Mouse (Mus musculus) stomach, embryonic 15.5 days (tissue): ENCODE measurements at regions not wholly inside any gene's neighbourhood (a gene's known extent, or its start where the extent isn't known, plus 50 kb on each side); places are given as distances from the start of the nearest gene placed in this dataset.

Source experiments
- ATAC-seq: fragments of 200-750 bp; cut with Nextera tagmentation; 2 replicates; pipeline ENCODE4 v1.8.0; 2017; ENCODE audit warnings: low read depth, moderate number of reproducible peaks, moderate TSS enrichment; ENCODE audit not compliant: insufficient read depth, low FRiP score
- H3K27ac ChIP-seq: fragments of 300-500 bp; sonication (generic); 2 replicates; pipeline ENCODE4 v1.5.1; 2015; ENCODE audit warnings: mild to moderate bottlenecking, inconsistent platforms
- H3K27me3 ChIP-seq: fragments of 300-500 bp; sonication (generic); replicated peaks from 2 replicates; pipeline ENCODE4 v1.6.1; 2015; ENCODE audit warnings: inconsistent platforms
- H3K36me3 ChIP-seq: fragments of 300-500 bp; sonication (generic); 2 replicates; pipeline ENCODE4 v1.6.1; 2015; ENCODE audit warnings: inconsistent platforms
- H3K4me1 ChIP-seq: fragments of 300-500 bp; sonication (generic); 2 replicates; pipeline ENCODE4 v1.6.1; 2015; ENCODE audit warnings: inconsistent platforms
- H3K4me2 ChIP-seq: fragments of 300-500 bp; sonication (generic); 2 replicates; pipeline ENCODE4 v1.6.1; 2015; ENCODE audit warnings: mild to moderate bottlenecking, inconsistent platforms
- H3K4me3 ChIP-seq: fragments of 300-500 bp; sonication (generic); replicated peaks from 2 replicates; pipeline ENCODE4 v1.5.1; 2015; ENCODE audit warnings: inconsistent platforms
- H3K9ac ChIP-seq: fragments of 300-500 bp; sonication (generic); 2 replicates; pipeline ENCODE4 v1.6.1; 2015; ENCODE audit warnings: inconsistent platforms
- H3K9me3 ChIP-seq: fragments of 300-500 bp; sonication (generic); 2 replicates; pipeline ENCODE4 v1.6.1; 2016; ENCODE audit warnings: inconsistent platforms
- WGBS: fragments of 180-500 bp; shearing (Covaris S2); methylation state at CpG from one replicate; pipeline ENCODE4 v1.1.7; 2015; 5-methylcytosine and 5-hydroxymethylcytosine counted together

DNA sequence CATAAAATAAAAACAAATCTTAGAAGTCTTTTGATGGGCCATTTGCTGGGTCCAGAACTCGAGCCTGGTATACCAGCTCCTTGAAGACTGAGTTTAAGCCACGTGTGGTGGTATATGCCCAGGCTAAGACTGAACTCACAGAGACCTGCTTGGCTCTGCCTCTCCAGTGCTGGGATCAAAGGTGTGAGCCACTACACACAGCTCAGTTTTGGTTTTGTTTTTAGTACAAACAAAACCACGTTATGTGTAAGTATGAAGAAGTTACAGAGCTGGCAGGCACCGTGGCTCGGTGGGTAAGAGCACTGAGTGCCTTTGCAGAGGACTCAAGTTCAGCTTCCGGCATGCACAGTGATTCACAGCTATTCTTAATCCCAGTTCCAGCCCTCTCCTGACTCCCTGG lies 75.6 kb downstream of the Wdr5 start:
- Histone ChIP-seq H3K27ac (no peak overlapping the region), H3K9me3 (no peaks in the 10 kb centered on the region), H3K4me2 (no peak overlapping the region), H3K9ac (no peak overlapping the region), H3K4me3 (no peak overlapping the region), H3K36me3 (no peaks in the 10 kb centered on the region), H3K27me3 (no peaks in the 10 kb centered on the region), H3K4me1 (peaks cover 5% of the 10 kb centered on the region; the same call in 1 of the 2 replicates)
- no peak for ATAC-seq
- WGBS = 76% methylated on average over 6 of the region's 6 CpGs

DNA sequence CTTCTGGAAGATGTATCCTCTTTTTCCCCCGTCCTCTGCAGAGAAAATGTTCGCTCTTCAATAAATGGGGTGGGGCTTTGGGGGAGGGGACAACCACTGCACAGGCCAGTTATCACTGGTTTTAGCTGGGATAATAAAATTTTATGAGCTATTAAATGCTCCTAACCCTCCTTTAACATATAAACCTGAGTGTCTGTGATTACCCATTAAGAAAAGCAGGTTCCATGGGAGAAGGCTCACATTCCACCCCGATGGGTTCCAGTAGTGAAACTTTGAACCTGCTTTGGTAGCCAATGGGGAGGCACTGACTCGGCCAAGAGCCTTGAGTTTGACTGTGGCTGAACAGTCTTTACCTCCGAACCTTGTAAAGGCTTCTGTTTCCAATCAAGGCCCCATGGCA lies 76.7 kb downstream of the Wdr5 start:
- peaks cover 9% of the 10 kb centered on the region; the same call in 1 of the 2 replicates for H3K4me1 ChIP-seq
- 78% methylated on average over 5 of the region's 5 CpGs for WGBS
- H3K9me3 ChIP-seq = no peaks in the 10 kb centered on the region
- H3K4me3 ChIP-seq = no peak overlapping the region
- H3K27me3 ChIP-seq = no peaks in the 10 kb centered on the region
- no peak overlapping the region for H3K27ac ChIP-seq
- no peaks in the 10 kb centered on the region for H3K36me3 ChIP-seq
- no peak for ATAC-seq
- no peak overlapping the region for H3K9ac ChIP-seq
- no peak overlapping the region for H3K4me2 ChIP-seq

- Histone ChIP-seq H3K4me1 (peaks cover 9% of the 10 kb centered on the region; the same call in 1 of the 2 replicates), H3K27me3 (no peaks in the 10 kb centered on the region), H3K4me3 (no peak overlapping the region), H3K9me3 (no peaks in the 10 kb centered on the region), H3K9ac (no peak overlapping the region), H3K27ac (peak overlapping the region; percentile 70), H3K36me3 (no peaks in the 10 kb centered on the region), H3K4me2 (no peak overlapping the region)
- no peak for ATAC-seq
- WGBS = 38% methylated on average over 10 of the region's 10 CpGs
Measured at GRCm38 (mm10) chr2:27593338-27593737, 78.4 kb downstream of the Wdr5 start.

DNA sequence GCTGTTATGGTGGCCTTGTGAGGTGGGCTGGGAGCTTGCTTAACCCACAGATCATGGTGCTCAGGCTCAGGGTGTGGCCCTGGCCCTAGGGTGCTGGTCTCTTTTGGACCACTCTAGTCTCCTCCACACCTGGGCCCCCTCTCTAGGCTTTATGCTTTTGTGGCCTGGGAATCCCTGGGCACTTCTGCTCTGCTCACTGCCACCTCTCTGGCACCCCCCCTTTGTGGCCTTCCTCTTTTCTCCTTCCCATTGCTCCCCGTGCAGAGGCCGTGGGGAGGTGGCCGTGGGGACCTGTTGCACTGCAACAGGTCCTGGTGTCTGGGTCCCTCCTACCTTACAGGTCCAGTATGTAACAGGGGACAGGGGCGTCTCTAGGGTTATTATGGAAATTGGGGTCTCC lies 80.3 kb downstream of the Wdr5 start:
- Histone ChIP-seq H3K4me3 (no peak overlapping the region), H3K27me3 (no peaks in the 10 kb centered on the region), H3K36me3 (no peaks in the 10 kb centered on the region), H3K4me1 (peaks cover 9% of the 10 kb centered on the region; the same call in 1 of the 2 replicates), H3K9me3 (no peaks in the 10 kb centered on the region), H3K9ac (no peak overlapping the region), H3K27ac (no peak overlapping the region), H3K4me2 (no peak overlapping the region)
- no peak for ATAC-seq
- WGBS = 89% methylated on average over 4 of the region's 4 CpGs

DNA sequence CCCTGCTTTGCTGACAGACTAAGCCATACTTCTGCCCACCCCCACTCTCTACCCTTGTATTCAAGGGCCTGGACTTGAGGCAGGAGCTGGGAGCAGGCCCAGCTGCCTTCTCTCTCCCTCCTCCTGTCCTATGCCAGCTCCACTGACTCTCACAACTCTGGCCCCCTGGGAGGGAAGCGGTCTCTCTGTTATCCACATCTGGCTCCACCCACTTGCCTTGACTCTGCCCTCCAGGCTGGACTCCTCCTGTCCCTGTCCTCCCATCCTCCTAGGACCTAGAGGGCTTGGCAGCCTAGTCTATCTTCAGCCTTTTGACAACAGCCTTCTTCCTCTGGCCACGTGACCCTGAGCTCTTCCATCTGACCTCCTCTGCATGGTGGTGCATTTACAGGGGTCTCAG lies 80.0 kb upstream of the Rxra start:
- no peak for ATAC-seq
- no peaks in the 10 kb centered on the region for H3K36me3 ChIP-seq
- H3K4me3 ChIP-seq = no peak overlapping the region
- H3K27ac ChIP-seq = no peak overlapping the region
- H3K9ac ChIP-seq = no peak overlapping the region
- peaks cover 9% of the 10 kb centered on the region; the same call in 1 of the 2 replicates for H3K4me1 ChIP-seq
- H3K9me3 ChIP-seq = no peaks in the 10 kb centered on the region
- no peaks in the 10 kb centered on the region for H3K27me3 ChIP-seq
- WGBS = 42% methylated on average over 2 of the region's 2 CpGs
- H3K4me2 ChIP-seq = no peak overlapping the region

DNA sequence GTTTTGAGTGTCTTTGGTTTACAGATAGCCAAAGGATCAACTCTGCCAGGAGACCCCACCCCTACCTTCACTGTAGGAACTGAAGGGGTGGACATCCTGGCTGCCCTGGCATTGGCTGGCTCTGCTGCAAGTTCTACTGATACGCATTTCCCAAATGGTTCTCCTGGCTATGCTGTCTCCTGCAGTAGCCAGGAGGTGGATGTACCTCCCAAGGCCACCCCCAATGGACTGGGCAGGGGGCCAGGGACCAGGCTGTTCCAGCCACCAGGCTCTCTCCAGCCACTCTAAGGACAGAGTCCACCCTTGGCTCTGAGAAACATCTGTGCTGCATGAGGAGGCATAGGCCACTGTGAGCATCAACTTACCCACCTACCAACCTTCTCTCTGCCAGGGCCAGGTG lies 79.3 kb upstream of the Rxra start:
- Histone ChIP-seq H3K9me3 (no peaks in the 10 kb centered on the region), H3K36me3 (no peaks in the 10 kb centered on the region), H3K9ac (no peak overlapping the region), H3K4me1 (peaks cover 9% of the 10 kb centered on the region; the same call in 1 of the 2 replicates), H3K27me3 (no peaks in the 10 kb centered on the region), H3K27ac (no peak overlapping the region), H3K4me2 (no peak overlapping the region), H3K4me3 (no peak overlapping the region)
- WGBS = 100% methylated on average over 1 of the region's 1 CpGs
- no peak for ATAC-seq

DNA sequence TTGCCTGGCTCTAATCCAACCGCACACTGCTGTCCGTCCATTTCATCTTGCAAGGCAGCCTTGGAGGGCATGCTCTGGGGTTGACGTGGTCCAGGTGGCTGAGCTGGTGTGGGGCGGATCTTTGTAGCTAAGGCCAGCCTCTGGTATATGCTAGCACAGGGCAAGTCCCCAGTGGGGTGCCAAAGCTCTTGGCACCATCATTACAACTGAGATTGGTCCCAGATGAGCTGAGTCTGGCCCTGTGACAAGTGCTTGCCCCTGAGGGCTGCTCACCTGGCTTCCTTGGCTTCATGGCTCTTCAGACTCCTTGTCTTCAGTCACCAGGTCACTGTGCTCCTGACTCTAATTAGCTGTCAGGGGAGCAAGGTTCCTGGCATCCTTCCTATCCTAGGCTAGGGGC lies 78.3 kb upstream of the Rxra start:
- H3K4me3 ChIP-seq = no peak overlapping the region
- no peak overlapping the region for H3K27ac ChIP-seq
- no peak overlapping the region for H3K9ac ChIP-seq
- no peaks in the 10 kb centered on the region for H3K27me3 ChIP-seq
- H3K36me3 ChIP-seq = no peaks in the 10 kb centered on the region
- 86% methylated on average over 4 of the region's 4 CpGs for WGBS
- no peaks in the 10 kb centered on the region for H3K9me3 ChIP-seq
- no peak for ATAC-seq
- H3K4me2 ChIP-seq = no peak overlapping the region
- H3K4me1 ChIP-seq = peaks cover 9% of the 10 kb centered on the region; the same call in 1 of the 2 replicates

- 72% methylated on average over 8 of the region's 8 CpGs for WGBS
- ATAC-seq = no peak
Measured at GRCm38 (mm10) chr2:27599061-27599768, 77.0 kb upstream of the Rxra start.

GRCm38 (mm10) chr2:27599769-27600167 lies 76.5 kb upstream of the Rxra start:
- H3K27ac ChIP-seq = no peak overlapping the region
- no peak overlapping the region for H3K4me3 ChIP-seq
- H3K36me3 ChIP-seq = no peaks in the 10 kb centered on the region
- no peak for ATAC-seq
- 0 out of 2 replicates have a peak, but pooled peaks cover 4% of the 10 kb centered on the region for H3K4me1 ChIP-seq
- H3K4me2 ChIP-seq = no peak overlapping the region
- no peak overlapping the region for H3K9ac ChIP-seq
- no peaks in the 10 kb centered on the region for H3K9me3 ChIP-seq
- no peaks in the 10 kb centered on the region for H3K27me3 ChIP-seq
- WGBS = 72% methylated on average over 4 of the region's 4 CpGs

More at GRCm38 (mm10) chr2:27599061-27599768, 77.0 kb upstream of the Rxra start:
- Histone ChIP-seq H3K27me3 (no peaks in the 10 kb centered on the region), H3K9ac (no peak overlapping the region), H3K4me1 (0 out of 2 replicates have a peak, but pooled peaks cover 4% of the 10 kb centered on the region), H3K4me3 (no peak overlapping the region), H3K27ac (no peak overlapping the region), H3K4me2 (no peak overlapping the region), H3K36me3 (no peaks in the 10 kb centered on the region), H3K9me3 (no peaks in the 10 kb centered on the region)

DNA sequence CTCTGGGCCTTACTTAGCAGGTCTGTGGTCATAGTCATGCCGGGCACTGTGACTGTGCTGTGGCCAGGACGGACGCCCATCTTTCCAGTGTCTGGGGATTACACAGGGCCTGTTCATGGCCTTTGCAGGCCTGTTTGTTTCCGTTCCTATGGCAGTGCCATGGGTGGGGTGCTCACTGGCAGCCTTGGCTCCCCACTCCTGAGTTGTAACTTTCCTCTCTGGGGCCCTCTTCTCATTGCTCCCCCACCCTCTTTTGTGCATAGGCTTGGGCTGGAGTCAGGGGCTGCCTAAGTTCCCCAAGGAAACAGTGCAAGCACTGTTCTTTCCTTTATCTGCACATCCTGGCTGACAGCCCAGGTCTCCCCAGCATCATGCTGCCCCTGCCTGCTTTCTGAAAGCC lies 72.9 kb upstream of the Rxra start:
- H3K36me3 ChIP-seq = no peaks in the 10 kb centered on the region
- no peaks in the 10 kb centered on the region for H3K27me3 ChIP-seq
- no peak for ATAC-seq
- H3K4me2 ChIP-seq = no peak overlapping the region
- 90% methylated on average over 4 of the region's 4 CpGs for WGBS
- no peak overlapping the region for H3K9ac ChIP-seq
- H3K27ac ChIP-seq = no peak overlapping the region
- no peak overlapping the region for H3K4me3 ChIP-seq
- H3K9me3 ChIP-seq = no peaks in the 10 kb centered on the region
- no peaks in the 10 kb centered on the region for H3K4me1 ChIP-seq

DNA sequence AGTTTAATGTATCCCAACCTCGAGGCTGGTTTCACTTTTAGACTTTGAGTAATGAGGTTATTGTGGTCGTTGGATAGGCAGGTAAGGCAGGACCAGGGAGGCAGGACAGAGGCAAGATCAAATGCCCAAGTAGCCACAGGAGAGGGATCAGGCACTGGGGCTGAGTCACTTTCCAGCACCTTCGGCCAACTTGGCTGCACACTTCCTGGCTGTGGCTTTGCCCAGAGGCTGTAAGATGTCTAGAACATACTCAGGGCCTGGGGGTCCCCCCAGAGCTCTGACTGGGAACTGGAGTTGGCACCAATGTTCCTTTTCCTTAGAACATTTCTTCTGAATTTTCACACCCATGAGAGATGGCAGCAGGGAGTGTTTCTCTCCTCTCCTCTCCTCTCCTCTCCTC lies 71.7 kb upstream of the Rxra start:
- no peak overlapping the region for H3K4me2 ChIP-seq
- no peaks in the 10 kb centered on the region for H3K36me3 ChIP-seq
- H3K9ac ChIP-seq = no peak overlapping the region
- H3K9me3 ChIP-seq = no peaks in the 10 kb centered on the region
- H3K4me3 ChIP-seq = no peak overlapping the region
- no peak overlapping the region for H3K27ac ChIP-seq
- no peaks in the 10 kb centered on the region for H3K4me1 ChIP-seq
- no peak for ATAC-seq
- H3K27me3 ChIP-seq = no peaks in the 10 kb centered on the region
- 23% methylated on average over 3 of the region's 3 CpGs for WGBS

GRCm38 (mm10) chr2:27606816-27607215 lies 69.4 kb upstream of the Rxra start:
- Histone ChIP-seq H3K4me2 (no peak overlapping the region), H3K9me3 (no peaks in the 10 kb centered on the region), H3K36me3 (no peaks in the 10 kb centered on the region), H3K27me3 (no peaks in the 10 kb centered on the region), H3K9ac (no peak overlapping the region), H3K4me3 (no peak overlapping the region), H3K4me1 (no peaks in the 10 kb centered on the region), H3K27ac (no peak overlapping the region)
- 76% methylated on average over 9 of the region's 9 CpGs for WGBS
- ATAC-seq = no peak

- H3K9ac ChIP-seq = no peak overlapping the region
- no peak overlapping the region for H3K4me2 ChIP-seq
- H3K4me3 ChIP-seq = no peak overlapping the region
- H3K4me1 ChIP-seq = peaks cover 3% of the 10 kb centered on the region; the same call in 1 of the 2 replicates
- no peak overlapping the region for H3K27ac ChIP-seq
- no peak for ATAC-seq
- WGBS = 51% methylated on average over 3 of the region's 3 CpGs
- no peaks in the 10 kb centered on the region for H3K27me3 ChIP-seq
- no peaks in the 10 kb centered on the region for H3K9me3 ChIP-seq
- H3K36me3 ChIP-seq = no peaks in the 10 kb centered on the region
Measured at GRCm38 (mm10) chr2:27621741-27622140, 54.5 kb upstream of the Rxra start.
